Mouse (Mus musculus) urinary bladder, postnatal 4 days (tissue): ENCODE data around the gene Hk3.
A peak's percentile ranks its signal among the peaks of the same experiment; 100 is the strongest.

Experiments used
- DNase-seq, 2 experiments: peaks; one replicate each; pipeline ENCODE4 v3.0.0; 2021 to 2022; ENCODE audit warnings: low spot score in 2 of 2

The Hk3 gene

GRCm38 (mm10) chr13:55021194-55021779 is at the start of gene Hk3:
Gene Hk3 (minus strand): TSS chr13:55021385.
- no peak for DNase-seq

GRCm38 (mm10) chr13:55069719-55070118 is 48.5 kb upstream of the Hk3 start:
- DNase-seq = no peak

- no peak for DNase-seq
Observed at GRCm38 (mm10) chr13:55063276-55063675, 42.1 kb upstream of the Hk3 start.

- DNase-seq = no peak
Observed at GRCm38 (mm10) chr13:55058042-55058441, 36.9 kb upstream of the Hk3 start.

GRCm38 (mm10) chr13:55047706-55048105 is 26.5 kb upstream of the Hk3 start:
- DNase-seq = no peak

GRCm38 (mm10) chr13:55040016-55040415 is 18.8 kb upstream of the Hk3 start:
- no peak for DNase-seq

- no peak for DNase-seq
Observed at GRCm38 (mm10) chr13:55024215-55024614, 3.0 kb upstream of the Hk3 start.

- no peak for DNase-seq
Observed at GRCm38 (mm10) chr13:55022715-55023114, 1.5 kb upstream of the Hk3 start.

- no peak for DNase-seq
Observed at GRCm38 (mm10) chr13:55022256-55022655, 1.1 kb upstream of the Hk3 start.

- no peak for DNase-seq
Observed at GRCm38 (mm10) chr13:55020051-55020450, 1.1 kb downstream of the Hk3 start.

GRCm38 (mm10) chr13:55019181-55019580 is 2.0 kb downstream of the Hk3 start:
- no peak for DNase-seq

- no peak for DNase-seq
Observed at GRCm38 (mm10) chr13:55018700-55019099, 2.5 kb downstream of the Hk3 start.

- DNase-seq = no peak
Observed at GRCm38 (mm10) chr13:55017898-55018599, 3.1 kb downstream of the Hk3 start.

- no peak for DNase-seq
Observed at GRCm38 (mm10) chr13:55017154-55017897, 3.9 kb downstream of the Hk3 start.

- DNase-seq = no peak
Observed at GRCm38 (mm10) chr13:55014451-55014850, 6.7 kb downstream of the Hk3 start.

- DNase-seq = no peak
Observed at GRCm38 (mm10) chr13:55013702-55014344, 7.4 kb downstream of the Hk3 start.

GRCm38 (mm10) chr13:55011981-55012478 is 9.2 kb downstream of the Hk3 start:
- DNase-seq = no peak

- DNase-seq = no peak
Observed at GRCm38 (mm10) chr13:55011103-55011502, 10.1 kb downstream of the Hk3 start.

- DNase-seq = no peak
Observed at GRCm38 (mm10) chr13:55008589-55008988, 12.6 kb downstream of the Hk3 start.

- no peak for DNase-seq
Observed at GRCm38 (mm10) chr13:55006415-55006742, 14.8 kb downstream of the Hk3 start.

- DNase-seq = no peak
Observed at GRCm38 (mm10) chr13:55005691-55006414, 15.3 kb downstream of the Hk3 start.

GRCm38 (mm10) chr13:55004646-55005045 is 16.5 kb downstream of the Hk3 start:
- DNase-seq = peak in 1 of 2 experiments; percentile 48
